Mouse (Mus musculus): ENCODE data around the gene Hs3st6.

The Hs3st6 gene

DNA sequence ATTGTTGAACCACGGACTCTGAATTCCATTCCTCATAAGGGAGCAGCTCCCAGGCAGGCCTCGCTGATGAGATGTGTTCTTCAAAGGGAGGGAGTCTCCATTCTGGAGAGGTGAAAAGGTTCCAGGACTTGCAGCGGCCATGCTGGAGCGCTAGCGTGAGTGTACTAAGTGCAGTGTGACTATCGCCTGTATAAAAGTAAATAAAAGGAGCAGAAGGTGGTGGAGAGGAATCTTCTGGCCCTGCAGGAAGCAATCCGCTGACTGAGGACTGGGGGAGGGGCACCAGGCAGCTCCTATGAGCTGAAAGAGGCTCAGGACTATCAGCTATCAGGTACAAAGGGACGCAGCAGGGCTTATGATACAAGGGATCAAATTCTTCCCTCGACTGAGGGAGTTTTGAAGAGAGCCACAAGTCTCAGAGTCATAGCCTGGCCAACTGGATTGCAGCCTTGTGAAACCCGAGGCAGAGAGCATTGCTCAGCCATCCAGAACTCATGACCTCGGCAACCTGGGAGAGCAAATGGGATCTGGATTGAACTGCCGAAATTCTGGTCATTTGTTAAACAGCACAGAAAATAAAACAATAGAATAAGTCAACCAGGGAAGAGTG, 13.6 kb downstream of the Hs3st6 start:
- DNase-seq (ENCODE audit: low read depth, low spot score) = no peak

DNA sequence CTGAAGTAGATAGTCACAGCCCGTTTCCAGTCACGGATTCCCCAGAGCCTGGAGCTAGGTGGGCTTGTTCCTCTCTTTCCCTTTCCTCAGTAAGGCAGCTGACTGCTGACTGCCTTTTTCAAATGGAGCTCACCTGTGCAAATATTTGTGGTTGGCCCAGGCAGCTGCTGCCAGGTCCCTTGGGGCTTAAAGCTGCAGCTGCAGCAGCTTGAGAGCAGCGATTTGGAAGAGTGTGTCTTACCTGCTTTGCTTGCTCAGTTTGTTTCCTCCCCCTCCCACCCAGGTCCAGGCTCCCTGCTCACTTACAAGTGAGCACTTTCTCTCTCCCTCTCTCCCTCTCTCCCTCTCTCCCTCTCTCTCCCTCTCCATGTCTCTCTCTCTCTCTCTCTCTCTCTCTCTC, 16.4 kb downstream of the Hs3st6 start:
- DNase-seq (ENCODE audit: low read depth, low spot score) = no peak

- no peak for DNase-seq (ENCODE audit: low read depth, low spot score)
These were observed 20.5 kb downstream of the Hs3st6 start for GRCm38 (mm10) chr17:24773241-24773640.

- no peak for DNase-seq (ENCODE audit: low read depth, low spot score)
These were observed 22.4 kb downstream of the Hs3st6 start for GRCm38 (mm10) chr17:24775173-24775572.

DNA sequence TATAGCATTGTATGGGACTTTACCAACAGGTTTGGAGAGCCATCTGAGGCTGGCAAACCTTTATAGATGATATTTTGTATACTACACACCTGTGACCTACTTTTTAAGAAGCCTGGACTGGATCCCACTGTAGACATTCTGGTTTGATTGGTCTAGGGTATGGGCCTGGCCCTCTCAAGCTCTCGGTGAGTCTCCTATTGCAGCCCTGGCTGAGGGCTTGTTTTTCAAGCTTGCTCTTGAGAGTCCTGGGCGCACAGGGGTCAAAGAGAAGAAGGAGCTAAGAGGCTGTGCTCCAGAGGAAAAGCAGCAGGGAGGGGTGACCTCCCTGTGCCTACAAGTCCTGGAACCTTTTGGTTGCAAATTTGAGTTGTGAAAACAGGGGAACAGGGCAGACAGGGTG, 24.3 kb downstream of the Hs3st6 start:
- no peak for DNase-seq (ENCODE audit: low read depth, low spot score)

DNA sequence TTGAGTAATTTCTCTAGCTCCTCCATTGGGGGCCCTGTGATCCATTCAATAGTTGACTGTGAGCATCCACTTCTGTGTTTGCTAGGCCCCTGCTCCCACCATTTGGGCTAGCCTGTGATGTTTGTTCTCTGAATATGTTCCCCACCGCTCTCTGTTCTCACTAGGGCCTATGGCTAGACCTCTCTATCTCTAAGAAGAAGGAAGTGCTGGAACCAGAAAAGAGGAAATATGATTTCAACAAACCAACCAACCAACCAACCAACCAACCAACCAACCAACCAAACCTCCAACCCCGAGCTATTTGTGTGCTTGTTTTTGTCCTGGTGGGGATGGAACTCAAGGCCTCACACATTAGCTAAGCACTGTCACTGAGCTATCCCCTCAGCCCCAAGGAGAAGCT, 28.0 kb downstream of the Hs3st6 start:
- no peak for DNase-seq (ENCODE audit: low read depth, low spot score)

DNA sequence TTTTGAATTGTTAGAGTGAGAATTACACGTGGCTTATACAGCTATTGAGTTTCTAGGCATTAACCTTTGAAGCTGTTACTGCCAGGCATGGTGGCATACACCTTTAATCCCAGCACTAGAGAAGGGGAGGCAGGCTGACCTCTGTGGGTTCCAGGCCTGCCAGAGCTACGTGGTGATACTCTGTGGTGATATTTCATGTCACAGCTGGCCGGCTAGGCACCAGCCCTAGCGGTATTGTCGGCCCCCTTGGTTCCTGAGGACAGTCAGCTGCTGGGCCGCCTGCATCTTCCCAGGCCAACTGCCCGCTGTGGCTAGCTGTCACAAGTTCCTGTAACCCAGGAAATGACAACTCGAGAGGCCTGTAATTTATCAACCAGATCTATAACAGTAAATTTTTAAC, 39.4 kb downstream of the Hs3st6 start:
- no peak for DNase-seq (ENCODE audit: low read depth, low spot score)

DNA sequence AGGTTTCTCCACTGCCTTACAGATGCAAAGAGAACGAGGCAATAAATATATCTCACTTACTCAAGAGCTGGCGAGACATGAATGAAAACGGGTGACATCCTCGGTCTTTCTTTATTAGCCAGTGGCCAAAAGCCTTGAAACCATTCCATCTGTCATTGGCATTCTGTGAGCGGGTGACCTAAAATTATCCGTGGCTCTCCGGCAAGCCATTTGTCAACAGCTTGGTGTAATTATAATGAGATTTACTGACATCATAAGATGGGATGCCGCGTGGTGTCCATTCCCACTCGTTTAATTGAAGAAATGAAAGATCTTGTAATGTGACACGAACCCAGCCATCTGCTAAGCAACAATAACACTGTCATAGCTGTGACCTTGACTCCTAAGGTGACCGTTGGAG, 42.0 kb downstream of the Hs3st6 start:
- DNase-seq (ENCODE audit: low read depth, low spot score) = no peak

DNA sequence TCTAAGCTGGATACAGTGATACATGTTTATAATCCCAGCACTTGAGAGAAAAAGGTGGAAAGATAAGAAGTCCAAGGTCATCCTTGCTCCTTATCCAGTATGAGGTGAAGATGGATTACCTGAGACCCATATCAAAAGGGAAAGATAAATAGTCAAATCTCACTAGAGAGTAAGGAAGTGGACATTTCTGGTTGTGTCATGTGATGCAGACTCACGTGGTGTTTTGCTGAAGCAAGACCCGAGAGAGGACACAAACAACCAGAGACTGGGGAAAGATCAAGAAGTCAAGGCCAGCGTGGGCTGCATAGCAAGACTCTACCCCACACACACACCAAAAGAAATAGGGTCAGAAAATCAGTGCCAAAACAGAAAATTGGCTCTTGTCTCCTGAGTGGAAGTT, 44.2 kb downstream of the Hs3st6 start:
- no peak for DNase-seq (ENCODE audit: low read depth, low spot score)

DNA sequence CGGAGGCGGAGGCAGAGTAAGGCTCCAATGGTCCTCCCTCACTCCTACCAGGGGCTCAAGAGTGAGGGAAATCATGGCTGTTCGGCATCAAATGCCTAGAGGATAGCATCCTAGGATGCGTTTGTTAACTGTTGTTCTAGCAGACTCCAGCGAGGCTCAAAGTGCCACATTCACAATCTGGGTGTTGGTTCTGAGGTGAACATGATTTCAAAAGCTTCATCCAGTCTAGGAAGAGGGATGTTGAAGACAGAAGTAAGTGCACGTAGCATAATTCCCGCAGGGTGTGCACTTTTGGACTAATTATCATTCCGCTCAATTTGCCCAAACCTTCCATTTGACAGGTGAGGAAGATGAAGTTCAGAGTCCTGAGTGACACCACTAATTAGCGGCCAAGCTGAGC, 45.4 kb downstream of the Hs3st6 start:
- DNase-seq (ENCODE audit: low read depth, low spot score) = no peak

GRCm38 (mm10) chr17:24799476-24799875, 46.7 kb downstream of the Hs3st6 start:
- DNase-seq (ENCODE audit: low read depth, low spot score) = no peak

- no peak for DNase-seq (ENCODE audit: low read depth, low spot score)
These were observed 47.7 kb downstream of the Hs3st6 start for GRCm38 (mm10) chr17:24800524-24800923.

GRCm38 (mm10) chr17:24803952-24804951, 51.5 kb downstream of the Hs3st6 start, which contains the start of gene Meiob:
Gene Meiob (plus strand): TSS chr17:24804289.
- DNase-seq (ENCODE audit: low read depth, low spot score) = no peak
